Mouse (Mus musculus) C2C12 (cell line): Measurements from ENCODE around the gene Dffa.

Experiments used
- CEBPB ChIP-seq: IDR thresholded peaks from one replicate; pipeline ENCODE4 v1.6.1; 2011; ENCODE audit warnings: low read depth, mild to moderate bottlenecking, control low read depth, moderate library complexity
- CTCF ChIP-seq: IDR thresholded peaks from one replicate; pipeline ENCODE4 v1.5.1; 2011; ENCODE audit not compliant: control insufficient read depth, insufficient read depth, insufficient read length
- MYOD1 ChIP-seq: IDR thresholded peaks from one replicate; pipeline ENCODE4 v1.6.1; 2011; ENCODE audit warnings: low read depth; ENCODE audit not compliant: control insufficient read depth, insufficient read length
- MYOG ChIP-seq: IDR thresholded peaks from one replicate; pipeline ENCODE4 v1.6.1; 2011; ENCODE audit not compliant: control insufficient read depth, insufficient read length; ENCODE audit errors: extremely low read depth
- USF1 ChIP-seq: IDR thresholded peaks from one replicate; pipeline ENCODE4 v1.6.1; 2011; ENCODE audit warnings: low read depth, mild to moderate bottlenecking, control low read depth, moderate library complexity

GRCm38 (mm10) chr4:149131021-149131752, 27.2 kb downstream of the Dffa start:
- TF ChIP-seq CTCF (no peak), USF1 (no peak), MYOD1 (no peak), CEBPB (no peak), MYOG (no peak)
